Mouse (Mus musculus) bone marrow, adult 2 months (tissue): ENCODE results near the gene Fbxl16.

Source experiments
- CTCF ChIP-seq: fragments of 200-500 bp; IDR thresholded peaks from 2 replicates; pipeline ENCODE4 v1.5.1; 2011; ENCODE audit warnings: low read length, control low read depth; ENCODE audit not compliant: control insufficient read depth, insufficient read depth
- POLR2A ChIP-seq: fragments of 200-500 bp; IDR thresholded peaks from 2 replicates; pipeline ENCODE4 v1.6.1; 2011; ENCODE audit warnings: low read depth, mild to moderate bottlenecking, control low read depth, low read length, borderline replicate concordance; ENCODE audit not compliant: control insufficient read depth

DNA sequence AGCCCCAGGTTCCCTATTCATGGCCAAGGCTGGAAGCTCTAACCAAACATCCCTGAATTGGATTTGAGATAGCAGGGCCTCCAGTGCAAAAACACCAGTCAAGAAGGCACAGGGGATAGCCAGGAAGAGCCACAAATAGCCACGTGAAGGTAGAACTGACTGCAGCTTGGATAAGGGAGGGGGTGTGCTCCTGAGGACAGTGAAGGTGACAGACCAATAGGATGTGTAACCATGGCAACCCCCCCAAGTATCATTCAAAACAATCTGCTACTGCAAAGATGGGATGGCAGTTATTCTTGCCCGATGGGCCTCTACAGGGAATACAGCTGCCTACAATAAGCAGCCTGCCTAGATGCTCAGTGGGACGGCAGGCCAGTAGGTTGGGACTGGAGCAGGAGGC, 28.6 kb downstream of the Fbxl16 start:
- TF ChIP-seq POLR2A (no peak), CTCF (no peak)
